Mouse (Mus musculus): ENCODE measurements at regions not wholly inside any gene's neighbourhood (a gene's known extent, or its start where the extent isn't known, plus 50 kb on each side); places are given as distances from the start of the nearest gene placed in this dataset.

GRCm38 (mm10) chr5:139613601-139614000 is 70.3 kb downstream of the Uncx start:
- Histone ChIP-seq H3K9ac (no peak overlapping the region), H3K27me3 (ENCODE audit: control insufficient read depth, insufficient read depth, low read length) (no peaks in the 10 kb centered on the region), H3K36me3 (replicated peaks; ENCODE audit: control insufficient read depth, insufficient read depth) (no peaks in the 10 kb centered on the region), H3K27ac (no peak overlapping the region), H3K4me3 (replicated peaks; ENCODE audit: low read length) (no peak overlapping the region), H3K4me1 (replicated peaks; ENCODE audit: control insufficient read depth, insufficient read depth, low read length) (peaks cover 7% of the 10 kb centered on the region; the same call in 1 of the 2 replicates), H3K9me3 (ENCODE audit: control insufficient read depth, low read length) (no peaks in the 10 kb centered on the region), H3K4me2 (replicated peaks) (no peak overlapping the region)
- ATAC-seq (ENCODE audit: low FRiP score): no peak
- no peak for DNase-seq (ENCODE audit: low spot score)
- 73% methylated on average over 5 of the region's 5 CpGs for WGBS

- peak overlapping the region; percentile 35 for H3K4me2 ChIP-seq (replicated peaks)
- peaks cover 4% of the 10 kb centered on the region; the same call in 1 of the 2 replicates for H3K27me3 ChIP-seq (ENCODE audit: control insufficient read depth, insufficient read depth, low read length)
- peak overlapping the region; percentile 33; the same call in 1 of the 2 replicates for H3K27ac ChIP-seq
- H3K4me1 ChIP-seq (replicated peaks; ENCODE audit: control insufficient read depth, insufficient read depth, low read length): peaks cover 13% of the 10 kb centered on the region
- H3K9me3 ChIP-seq (ENCODE audit: control insufficient read depth, low read length): no peaks in the 10 kb centered on the region
- H3K36me3 ChIP-seq (replicated peaks; ENCODE audit: control insufficient read depth, insufficient read depth): no peaks in the 10 kb centered on the region
- 9% methylated on average over 36 of the region's 36 CpGs for WGBS
- 0 out of 2 replicates have a peak overlapping the region, but pooled peaks have one; percentile 22 for H3K9ac ChIP-seq
- DNase-seq (ENCODE audit: low spot score) (no peak), ATAC-seq (ENCODE audit: low FRiP score) (no peak)
- H3K4me3 ChIP-seq (replicated peaks; ENCODE audit: low read length): no peak overlapping the region
These were observed 76.2 kb downstream of the Uncx start for GRCm38 (mm10) chr5:139619301-139620161.

DNA sequence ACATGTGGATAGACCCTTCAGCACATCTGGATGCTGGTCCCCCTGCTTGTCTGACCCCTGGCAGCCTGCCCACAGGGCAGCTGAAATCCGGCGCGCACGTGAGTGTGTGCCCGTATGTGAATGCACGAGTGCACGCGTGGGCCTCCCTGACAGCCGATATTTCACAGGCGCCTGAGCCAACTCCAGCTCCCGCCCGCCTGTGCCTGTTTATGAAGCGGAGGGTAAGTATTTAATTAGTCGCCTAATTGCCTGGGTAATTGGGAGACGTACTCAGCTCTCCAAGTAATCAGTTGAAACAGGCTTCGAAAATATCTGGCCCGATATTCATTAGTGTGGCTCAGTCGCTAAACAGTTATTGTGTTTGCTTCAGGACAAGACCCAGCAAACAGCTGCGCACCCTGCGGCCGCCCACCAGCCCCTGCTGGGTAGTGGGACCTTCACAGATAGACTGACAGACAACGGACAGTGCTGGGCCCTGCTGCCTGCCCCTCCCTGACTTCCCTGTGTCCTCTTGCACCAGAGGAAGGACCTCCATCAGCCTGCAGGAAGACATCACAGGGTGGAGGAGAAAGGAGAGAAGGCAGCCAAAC is 82.7 kb downstream of the Uncx start:
- H3K36me3 ChIP-seq (replicated peaks; ENCODE audit: control insufficient read depth, insufficient read depth): no peaks in the 10 kb centered on the region
- peaks cover 8% of the 10 kb centered on the region; the same call in 1 of the 2 replicates for H3K9me3 ChIP-seq (ENCODE audit: control insufficient read depth, low read length)
- H3K27ac ChIP-seq: peak overlapping the region; percentile 53; the same call in 1 of the 2 replicates
- no peak overlapping the region for H3K4me2 ChIP-seq (replicated peaks)
- no peak overlapping the region for H3K4me3 ChIP-seq (replicated peaks; ENCODE audit: low read length)
- no peaks in the 10 kb centered on the region for H3K4me1 ChIP-seq (replicated peaks; ENCODE audit: control insufficient read depth, insufficient read depth, low read length)
- peak; percentile 62 for ATAC-seq (ENCODE audit: low FRiP score)
- no peaks in the 10 kb centered on the region for H3K27me3 ChIP-seq (ENCODE audit: control insufficient read depth, insufficient read depth, low read length)
- H3K9ac ChIP-seq: no peak overlapping the region
- DNase-seq (ENCODE audit: low spot score): peak; percentile 69
- 45% methylated on average over 22 of the region's 22 CpGs for WGBS

- Histone ChIP-seq H3K9me3 (ENCODE audit: control insufficient read depth, low read length) (peaks cover 8% of the 10 kb centered on the region; the same call in 1 of the 2 replicates), H3K36me3 (replicated peaks; ENCODE audit: control insufficient read depth, insufficient read depth) (no peaks in the 10 kb centered on the region), H3K27me3 (ENCODE audit: control insufficient read depth, insufficient read depth, low read length) (no peaks in the 10 kb centered on the region), H3K27ac (no peak overlapping the region), H3K4me1 (replicated peaks; ENCODE audit: control insufficient read depth, insufficient read depth, low read length) (no peaks in the 10 kb centered on the region), H3K9ac (no peak overlapping the region), H3K4me2 (replicated peaks) (no peak overlapping the region), H3K4me3 (replicated peaks; ENCODE audit: low read length) (no peak overlapping the region)
- DNase-seq (ENCODE audit: low spot score) (no peak), ATAC-seq (ENCODE audit: low FRiP score) (no peak)
- WGBS: 38% methylated on average over 1 of the region's 1 CpGs
These were observed 84.3 kb downstream of the Uncx start for GRCm38 (mm10) chr5:139627552-139627951.

GRCm38 (mm10) chr5:139637028-139637427 is 93.7 kb downstream of the Uncx start:
- Histone ChIP-seq H3K36me3 (replicated peaks; ENCODE audit: control insufficient read depth, insufficient read depth) (no peaks in the 10 kb centered on the region), H3K9me3 (ENCODE audit: control insufficient read depth, low read length) (no peaks in the 10 kb centered on the region), H3K27ac (no peak overlapping the region), H3K4me1 (replicated peaks; ENCODE audit: control insufficient read depth, insufficient read depth, low read length) (no peaks in the 10 kb centered on the region), H3K4me2 (replicated peaks) (no peak overlapping the region), H3K4me3 (replicated peaks; ENCODE audit: low read length) (no peak overlapping the region), H3K27me3 (ENCODE audit: control insufficient read depth, insufficient read depth, low read length) (no peaks in the 10 kb centered on the region), H3K9ac (no peak overlapping the region)
- 93% methylated on average over 2 of the region's 2 CpGs for WGBS
- ATAC-seq (ENCODE audit: low FRiP score) (no peak), DNase-seq (ENCODE audit: low spot score) (no peak)

DNA sequence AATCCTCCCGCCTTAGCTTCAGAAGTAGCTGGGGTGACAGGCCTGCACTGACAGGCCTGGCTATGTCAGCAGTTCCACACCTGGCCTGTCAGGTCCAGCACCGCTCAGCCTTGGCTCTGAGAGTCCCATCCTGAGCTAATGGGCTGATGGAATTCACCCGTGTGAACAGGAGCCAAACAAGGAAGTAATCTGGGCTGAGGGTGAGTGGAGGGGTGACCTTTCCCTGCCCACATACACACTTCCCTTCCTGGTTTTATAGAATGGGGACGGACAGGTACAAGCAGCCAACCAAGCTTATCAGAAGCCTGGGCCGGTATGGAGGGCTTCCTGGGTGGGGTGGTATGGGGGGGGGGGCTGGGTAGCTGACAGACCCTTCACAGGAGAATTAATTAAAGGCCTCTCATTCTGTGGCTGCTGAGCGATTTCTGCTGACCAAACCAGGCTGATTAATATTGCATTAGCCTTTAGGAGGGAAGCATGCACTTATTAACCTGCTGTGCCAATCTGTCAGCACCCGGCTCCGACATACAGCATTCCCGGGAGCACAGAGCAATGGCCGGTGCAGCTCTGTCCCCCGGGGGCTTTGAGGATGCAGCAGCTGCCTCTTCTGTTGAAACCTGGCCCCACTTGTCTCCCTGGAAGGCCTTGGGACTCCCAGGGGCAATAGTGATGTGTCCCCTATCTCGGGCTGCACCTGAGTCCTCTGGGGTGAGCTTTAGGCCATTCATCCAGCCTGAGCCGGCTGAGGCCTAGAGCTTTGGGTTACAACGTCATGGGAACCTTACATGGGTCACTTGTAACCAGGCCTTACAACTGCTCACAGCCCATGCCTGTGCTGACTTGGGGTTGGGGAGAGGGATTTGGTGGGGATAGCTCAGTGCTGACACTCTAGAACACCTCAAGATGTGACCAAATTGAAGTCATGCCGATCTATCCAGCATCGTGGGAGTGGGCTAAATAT is 95.2 kb downstream of the Micall2 start:
- ATAC-seq (ENCODE audit: low FRiP score): no peak
- no peak for DNase-seq (ENCODE audit: low spot score)

GRCm38 (mm10) chr5:139644816-139645215 is 91.3 kb downstream of the Micall2 start:
- Histone ChIP-seq H3K9me3 (ENCODE audit: control insufficient read depth, low read length) (no peaks in the 10 kb centered on the region), H3K4me1 (replicated peaks; ENCODE audit: control insufficient read depth, insufficient read depth, low read length) (0 out of 2 replicates have a peak, but pooled peaks cover 2% of the 10 kb centered on the region), H3K36me3 (replicated peaks; ENCODE audit: control insufficient read depth, insufficient read depth) (no peaks in the 10 kb centered on the region), H3K4me3 (replicated peaks; ENCODE audit: low read length) (no peak overlapping the region), H3K9ac (no peak overlapping the region), H3K27ac (no peak overlapping the region), H3K4me2 (replicated peaks) (no peak overlapping the region), H3K27me3 (ENCODE audit: control insufficient read depth, insufficient read depth, low read length) (peaks cover 9% of the 10 kb centered on the region; the same call in 1 of the 2 replicates)
- ATAC-seq (ENCODE audit: low FRiP score) (no peak), DNase-seq (ENCODE audit: low spot score) (no peak)
- 83% methylated on average over 6 of the region's 6 CpGs for WGBS

More for the DNA sequence above, 95.2 kb downstream of the Micall2 start:
- H3K36me3 ChIP-seq (replicated peaks; ENCODE audit: control insufficient read depth, insufficient read depth): no peaks in the 10 kb centered on the region
- no peak overlapping the region for H3K4me2 ChIP-seq (replicated peaks)
- H3K4me1 ChIP-seq (replicated peaks; ENCODE audit: control insufficient read depth, insufficient read depth, low read length): no peaks in the 10 kb centered on the region
- 43% methylated on average over 16 of the region's 16 CpGs for WGBS
- no peak overlapping the region for H3K27ac ChIP-seq
- no peak overlapping the region for H3K9ac ChIP-seq
- no peaks in the 10 kb centered on the region for H3K27me3 ChIP-seq (ENCODE audit: control insufficient read depth, insufficient read depth, low read length)
- H3K4me3 ChIP-seq (replicated peaks; ENCODE audit: low read length): no peak overlapping the region
- H3K9me3 ChIP-seq (ENCODE audit: control insufficient read depth, low read length): no peaks in the 10 kb centered on the region

DNA sequence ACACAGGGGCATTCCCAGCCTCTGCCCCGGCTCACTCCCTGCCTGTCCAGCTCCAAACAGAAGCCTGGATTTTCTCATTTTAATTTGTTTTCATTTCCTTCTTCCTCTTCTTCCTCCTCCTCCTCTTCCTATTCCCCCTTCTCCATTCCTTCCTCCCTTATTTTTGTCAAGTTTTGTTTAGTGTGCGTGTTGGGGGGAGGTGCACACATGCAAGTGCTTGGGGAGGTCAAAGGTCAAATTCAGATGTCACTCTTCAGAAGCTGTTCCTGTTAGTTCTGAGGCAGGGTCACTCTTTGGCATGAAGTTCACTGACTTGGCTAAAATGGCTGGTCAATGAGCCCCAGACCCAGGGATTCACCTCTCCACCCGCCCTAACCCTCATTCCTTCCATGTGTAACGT is 85.1 kb downstream of the Micall2 start:
- H3K4me3 ChIP-seq (replicated peaks; ENCODE audit: low read length): no peak overlapping the region
- H3K27me3 ChIP-seq (ENCODE audit: control insufficient read depth, insufficient read depth, low read length): peaks cover 9% of the 10 kb centered on the region; the same call in 1 of the 2 replicates
- no peak overlapping the region for H3K4me2 ChIP-seq (replicated peaks)
- 0 out of 2 replicates have a peak, but pooled peaks cover 2% of the 10 kb centered on the region for H3K4me1 ChIP-seq (replicated peaks; ENCODE audit: control insufficient read depth, insufficient read depth, low read length)
- 31% methylated on average over 4 of the region's 4 CpGs for WGBS
- H3K9ac ChIP-seq: no peak overlapping the region
- H3K36me3 ChIP-seq (replicated peaks; ENCODE audit: control insufficient read depth, insufficient read depth): no peaks in the 10 kb centered on the region
- DNase-seq (ENCODE audit: low spot score) (no peak), ATAC-seq (ENCODE audit: low FRiP score) (no peak)
- no peaks in the 10 kb centered on the region for H3K9me3 ChIP-seq (ENCODE audit: control insufficient read depth, low read length)
- H3K27ac ChIP-seq: no peak overlapping the region
